Comparison of ENCODE assay signal across 15 mouse cellular contexts in the genomic region with DNA sequence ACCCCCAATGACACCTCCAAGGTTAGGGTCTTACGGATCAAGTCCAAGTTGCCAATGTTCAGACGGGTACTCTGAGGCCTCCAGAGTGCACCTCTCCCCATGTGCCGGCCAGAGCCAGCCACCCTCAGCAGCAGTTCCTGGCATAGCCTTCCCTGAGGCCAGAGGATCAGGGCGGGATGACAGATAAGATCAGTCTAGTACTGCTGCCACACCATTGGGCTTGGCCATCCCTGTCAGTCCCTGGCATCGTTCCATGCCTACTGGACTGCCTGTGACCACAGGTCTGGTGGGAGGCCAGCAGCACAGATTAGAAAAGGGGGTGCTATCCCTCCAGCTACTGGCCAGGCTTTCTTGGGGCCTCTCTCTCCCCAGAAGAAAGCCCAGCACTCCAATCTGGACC. TPM values are rescaled to one million over a fixed set of nuclear protein-coding genes. Genes with fewer than 3 reads are reported as not detected.
DNase-seq lines count a peak whose midpoint lies in the region; ATAC-seq and TF ChIP-seq lines count a peak whose summit lies in the region.
"Had no signal": no experiment of that assay in that cellular context is flagged by ENCODE, and none has a peak within 500 bp of the region (broad histone marks: within the 10 kb centered on the region; RNA-seq: fewer than 3 reads in every experiment).

No protein-coding gene starts in this region.

- H3K9me3 ChIP-seq in lung, embryonic 15.5 days: no peaks in the 10 kb centered on the region
- H3K9me3 ChIP-seq in hindbrain, postnatal 0 days (ENCODE audit: low read length): no peaks in the 10 kb centered on the region
- H3K9me3 ChIP-seq: embryonic facial prominence, embryonic 15.5 days; hindbrain, embryonic 13.5 days; liver, embryonic 13.5 days; midbrain, embryonic 12.5 days; neural tube, embryonic 13.5 days had no signal

- no peaks in the 10 kb centered on the region for H3K27me3 ChIP-seq in lung, embryonic 15.5 days
- H3K27me3 ChIP-seq in myocyte (ENCODE audit: control insufficient read depth, insufficient read depth, insufficient read length): no peaks in the 10 kb centered on the region
- no peaks in the 10 kb centered on the region for H3K27me3 ChIP-seq in hindbrain, postnatal 0 days (ENCODE audit: insufficient read depth, low read length)
- H3K27me3 ChIP-seq: embryonic facial prominence, embryonic 15.5 days had no signal

- peaks cover 6% of the 10 kb centered on the region for H3K79me2 ChIP-seq in myocyte (ENCODE audit: control insufficient read depth, insufficient read depth)

- WGBS in lung, embryonic 15.5 days: 63% methylated on average over 5 of the region's 5 CpGs
- 50% methylated on average over 5 of the region's 5 CpGs for WGBS in lung, adult 2 months
- 74% methylated on average over 5 of the region's 5 CpGs for WGBS in hindbrain, postnatal 0 days

- ATAC-seq in lung, embryonic 15.5 days (ENCODE audit: borderline replicate concordance, extremely low read depth, low FRiP score, low TSS enrichment): no peak
- ATAC-seq in hindbrain, postnatal 0 days: no peak

- no peak overlapping the region for H3K9ac ChIP-seq in lung, embryonic 15.5 days
- H3K9ac ChIP-seq in hindbrain, postnatal 0 days (replicated peaks; ENCODE audit: low read length): no peak overlapping the region
- H3K9ac ChIP-seq: embryonic facial prominence, embryonic 15.5 days; hindbrain, embryonic 13.5 days; liver, embryonic 13.5 days; midbrain, embryonic 12.5 days; neural tube, embryonic 13.5 days had no signal

- no peak overlapping the region for H3ac ChIP-seq in myocyte (ENCODE audit: control insufficient read depth, insufficient read length)

- H3K4me1 ChIP-seq in lung, embryonic 15.5 days: peaks cover 61% of the 10 kb centered on the region
- peaks cover 3% of the 10 kb centered on the region; the same call in 1 of the 2 replicates for H3K4me1 ChIP-seq in lung, adult 2 months (ENCODE audit: control insufficient read depth, insufficient read depth, low read length)
- H3K4me1 ChIP-seq in hindbrain, postnatal 0 days (ENCODE audit: insufficient read depth, low read length): 0 out of 2 replicates have a peak, but pooled peaks cover 6% of the 10 kb centered on the region

- no peak for TF ChIP-seq CTCF in lung, adult 2 months (IDR thresholded peaks at IDR 0.05; ENCODE audit: insufficient read depth, low read length)
- no peak for TF ChIP-seq CTCF in hindbrain, postnatal 0 days (IDR thresholded peaks at IDR 0.05; ENCODE audit: low read depth)

- intact Hi-C loops in gastrocnemius, postnatal 14 days (cut with DNase I; ENCODE audit: low total_unique reads): no loop called here

- peak overlapping the region; percentile 29; the same call in 1 of the 2 replicates for H3K4me2 ChIP-seq in lung, embryonic 15.5 days
- peak overlapping the region; percentile 44 for H3K4me2 ChIP-seq in myocyte (ENCODE audit: low read depth)
- no peak overlapping the region for H3K4me2 ChIP-seq in hindbrain, postnatal 0 days (ENCODE audit: low read depth, low read length)
- H3K4me2 ChIP-seq: embryonic facial prominence, embryonic 15.5 days; hindbrain, embryonic 13.5 days; liver, embryonic 13.5 days; midbrain, embryonic 12.5 days; neural tube, embryonic 13.5 days had no signal

- no peak for TF ChIP-seq POLR2A in lung, adult 2 months (IDR thresholded peaks at IDR 0.05; ENCODE audit: borderline replicate concordance, extremely low read depth, low read depth, low read length)
- no peak for TF ChIP-seq POLR2A in myocyte (IDR thresholded peaks at IDR 0.05; ENCODE audit: insufficient read length, low read depth)

- peak; percentile 32 for DNase-seq in gastrocnemius, postnatal 14 days
- no peak for DNase-seq in gastrocnemius, adult 8-10 months (ENCODE audit: low spot score in 2 of 2)
- DNase-seq in lung, adult 2 months: no peak
- peak; percentile 76 for DNase-seq in adrenal gland, postnatal 14 days
- no peak for DNase-seq in B cell, adult 2 months
- no peak for DNase-seq in hindbrain, postnatal 0 days (ENCODE audit: low spot score)
- DNase-seq: cerebellum, adult 9-10 months; kidney, postnatal 36 days; liver, embryonic 13.5 days had no signal

- no peaks in the 10 kb centered on the region for H3K36me3 ChIP-seq in lung, embryonic 15.5 days
- no peaks in the 10 kb centered on the region for H3K36me3 ChIP-seq in myocyte (ENCODE audit: control insufficient read depth, insufficient read depth)
- no peaks in the 10 kb centered on the region for H3K36me3 ChIP-seq in hindbrain, postnatal 0 days (ENCODE audit: insufficient read depth, low read length)
- H3K36me3 ChIP-seq: embryonic facial prominence, embryonic 15.5 days; hindbrain, embryonic 13.5 days; liver, embryonic 13.5 days; midbrain, embryonic 12.5 days; neural tube, embryonic 13.5 days had no signal

- no peak overlapping the region for H3K27ac ChIP-seq in lung, embryonic 15.5 days
- H3K27ac ChIP-seq in hindbrain, postnatal 0 days: no peak overlapping the region
- H3K27ac ChIP-seq: embryonic facial prominence, embryonic 15.5 days; hindbrain, embryonic 13.5 days; liver, embryonic 13.5 days; midbrain, embryonic 12.5 days; neural tube, embryonic 13.5 days had no signal

- H3K4me3 ChIP-seq in lung, embryonic 15.5 days: no peak overlapping the region; the same call in 1 of the 2 replicates
- H3K4me3 ChIP-seq in lung, adult 2 months (replicated peaks; ENCODE audit: extremely low read depth, low read depth, low read length): no peak overlapping the region
- no peak overlapping the region for H3K4me3 ChIP-seq in myocyte
- no peak overlapping the region for H3K4me3 ChIP-seq in hindbrain, postnatal 0 days (ENCODE audit: low read length)
- H3K4me3 ChIP-seq: embryonic facial prominence, embryonic 15.5 days; hindbrain, embryonic 13.5 days; liver, embryonic 13.5 days; midbrain, embryonic 12.5 days; neural tube, embryonic 13.5 days had no signal

TF ChIP-seq in myocyte, 11 proteins besides CTCF, POLR2A, EP300 and RAD21:
- TF ChIP-seq MYOG (IDR thresholded peaks at IDR 0.05; ENCODE audit: control insufficient read depth in 1 of 3, insufficient read depth in 1 of 3, insufficient read length in 2 of 3, low read depth in 2 of 3) (peak in 1 of 3 experiments; percentile 51), TCF12 (IDR thresholded peaks at IDR 0.05; ENCODE audit: insufficient read depth, poor library complexity, severe bottlenecking) (no peak), MYOD1 (IDR thresholded peaks at IDR 0.05; ENCODE audit: control insufficient read depth in 1 of 3, insufficient read length in 2 of 3, low read depth in 2 of 3) (peak in 2 of 3 experiments; percentile 9 to 54)

RNA-seq across cellular contexts. Expression of a gene that starts 3.8 kb away (rescaled TPM):
- total RNA-seq in gastrocnemius, postnatal 14 days (2021): 100 to 1,000 TPM; 165 to 224 TPM
- 10 to 100 TPM; 28.1 to 44.3 (median 31.9) TPM for total RNA-seq in gastrocnemius, adult 8-10 months (2022)
- 443 and 454 TPM in 2 replicates for polyA plus RNA-seq in lung, embryonic 15.5 days (2015; fragmentation: Nextera tagmentation; extraction: Ambion mirVana)
- 174 and 258 TPM in 2 replicates for polyA plus RNA-seq in lung, adult 2 months (2012; rRNA removed)
- 54.6 and 70.5 TPM in 2 replicates for total RNA-seq in adrenal gland, postnatal 14 days (2021)
- polyA plus RNA-seq in myocyte (2012; fragmentation: generic; extraction: Trizol): 442 TPM
- total RNA-seq in hindbrain, postnatal 0 days (2014; rRNA removed): 38.4 and 41.7 TPM in 2 replicates
- polyA plus RNA-seq in hindbrain, postnatal 0 days (2015; fragmentation: Nextera tagmentation; extraction: Ambion mirVana): 32.5 and 38.4 TPM in 2 replicates

Comparison
In these comparisons a context has a peak if more than half of its experiments do, and no peak if none do; other contexts are left out.
1. DNase-seq: peak in gastrocnemius, postnatal 14 days (single experiment) and adrenal gland, postnatal 14 days (single experiment); none in gastrocnemius, adult 8-10 months (0 of 2), lung, adult 2 months (single experiment), B cell, adult 2 months (0 of 2) and hindbrain, postnatal 0 days (single experiment).